Mouse (Mus musculus): ENCODE measurements at regions not wholly inside any gene's neighbourhood (a gene's known extent, or its start where the extent isn't known, plus 50 kb on each side); places are given as distances from the start of the nearest gene placed in this dataset.

DNA sequence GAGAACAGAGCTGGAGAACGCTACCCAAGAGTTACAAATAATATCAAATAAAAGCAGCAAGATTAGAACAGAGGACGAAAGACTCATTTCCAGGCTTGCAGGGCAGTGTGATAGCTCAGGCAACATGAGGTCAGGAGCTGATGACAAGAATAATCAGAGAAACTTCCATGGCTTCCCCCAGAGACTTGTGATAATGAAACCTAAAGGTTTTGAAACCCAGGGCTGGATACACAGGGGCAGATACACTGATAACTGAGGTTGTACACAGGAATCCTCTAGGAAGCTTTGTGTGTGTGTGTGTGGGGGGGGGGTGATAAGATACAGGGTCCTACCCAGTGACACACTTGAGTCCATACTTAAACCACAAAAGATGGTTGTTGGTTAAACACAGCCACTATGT lies 423.4 kb upstream of the Smim15 start:
- Histone ChIP-seq H3K36me3 (ENCODE audit: control insufficient read depth, insufficient read depth, low read length) (no peaks in the 10 kb centered on the region), H3K4me3 (ENCODE audit: low read length) (no peak overlapping the region), H3K9me3 (ENCODE audit: control insufficient read depth, low read length) (no peaks in the 10 kb centered on the region), H3K9ac (ENCODE audit: low read depth, low read length) (no peak overlapping the region), H3K27ac (ENCODE audit: low read depth, low read length) (no peak overlapping the region), H3K27me3 (ENCODE audit: control insufficient read depth, insufficient read depth, low read length) (no peaks in the 10 kb centered on the region), H3K4me2 (replicated peaks; ENCODE audit: low read depth, low read length) (no peak overlapping the region), H3K4me1 (ENCODE audit: control insufficient read depth, insufficient read depth, low read length) (peaks cover 11% of the 10 kb centered on the region; the same call in 1 of the 2 replicates)
- WGBS: 91% methylated on average over 2 of the region's 2 CpGs
- no peak for ATAC-seq (ENCODE audit: low FRiP score, low TSS enrichment)

DNA sequence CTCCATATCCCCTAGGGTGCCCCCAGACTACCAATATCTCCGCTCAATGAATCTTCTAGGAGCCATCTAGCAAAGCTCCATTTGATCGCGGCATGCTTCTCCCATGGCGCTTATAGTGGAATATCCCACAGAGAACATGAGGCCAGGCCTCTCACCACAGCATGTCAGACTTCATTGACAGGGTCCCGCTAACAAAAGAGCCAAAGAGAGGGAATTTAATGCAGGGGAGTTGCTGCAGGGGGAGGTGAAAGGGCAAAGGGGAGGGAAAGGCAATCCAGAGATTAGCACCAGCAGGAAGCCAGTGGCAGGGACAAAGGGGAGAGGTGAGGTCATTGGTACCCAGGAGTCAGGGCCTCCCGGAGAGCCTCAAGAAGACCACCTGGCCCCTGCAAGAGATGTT lies 424.0 kb upstream of the Smim15 start:
- 18% methylated on average over 6 of the region's 6 CpGs for WGBS
- Histone ChIP-seq H3K4me3 (ENCODE audit: low read length) (no peak overlapping the region), H3K9me3 (ENCODE audit: control insufficient read depth, low read length) (no peaks in the 10 kb centered on the region), H3K9ac (ENCODE audit: low read depth, low read length) (no peak overlapping the region), H3K27me3 (ENCODE audit: control insufficient read depth, insufficient read depth, low read length) (no peaks in the 10 kb centered on the region), H3K27ac (ENCODE audit: low read depth, low read length) (no peak overlapping the region), H3K36me3 (ENCODE audit: control insufficient read depth, insufficient read depth, low read length) (no peaks in the 10 kb centered on the region), H3K4me2 (replicated peaks; ENCODE audit: low read depth, low read length) (no peak overlapping the region), H3K4me1 (ENCODE audit: control insufficient read depth, insufficient read depth, low read length) (peaks cover 11% of the 10 kb centered on the region; the same call in 1 of the 2 replicates)
- ATAC-seq (ENCODE audit: low FRiP score, low TSS enrichment): no peak

DNA sequence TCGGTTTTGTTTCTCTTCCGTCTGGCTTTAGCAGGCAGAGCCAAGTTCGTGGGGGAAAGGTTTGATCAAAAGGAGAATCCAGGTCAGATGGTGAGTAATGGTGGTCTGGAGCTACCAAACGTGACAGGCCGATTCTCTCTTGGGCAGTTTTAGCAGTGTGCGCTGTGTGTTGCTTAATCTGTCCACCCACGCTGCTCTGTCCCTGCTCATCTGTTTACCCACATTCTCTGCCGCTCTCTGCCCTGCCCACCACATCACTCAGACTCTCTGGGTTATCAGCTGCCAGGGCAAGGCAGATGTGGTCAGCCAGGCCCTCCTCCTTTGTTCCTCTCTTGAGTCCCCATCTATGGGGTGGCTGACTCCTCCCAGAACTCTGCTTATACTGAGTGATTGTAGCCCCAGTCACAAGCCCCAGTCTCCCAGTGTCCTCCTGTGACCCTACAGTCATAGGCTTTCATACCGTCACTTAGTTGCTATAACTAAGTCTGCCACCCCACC lies 424.8 kb upstream of the Smim15 start:
- Histone ChIP-seq H3K27me3 (ENCODE audit: control insufficient read depth, insufficient read depth, low read length) (no peaks in the 10 kb centered on the region), H3K27ac (ENCODE audit: low read depth, low read length) (no peak overlapping the region), H3K4me2 (replicated peaks; ENCODE audit: low read depth, low read length) (peak overlapping the region; percentile 17), H3K36me3 (ENCODE audit: control insufficient read depth, insufficient read depth, low read length) (no peaks in the 10 kb centered on the region), H3K9ac (ENCODE audit: low read depth, low read length) (no peak overlapping the region), H3K4me1 (ENCODE audit: control insufficient read depth, insufficient read depth, low read length) (peaks cover 11% of the 10 kb centered on the region; the same call in 1 of the 2 replicates), H3K9me3 (ENCODE audit: control insufficient read depth, low read length) (no peaks in the 10 kb centered on the region), H3K4me3 (ENCODE audit: low read length) (no peak overlapping the region)
- WGBS: 23% methylated on average over 9 of the region's 9 CpGs
- peak; percentile 65 for ATAC-seq (ENCODE audit: low FRiP score, low TSS enrichment)

DNA sequence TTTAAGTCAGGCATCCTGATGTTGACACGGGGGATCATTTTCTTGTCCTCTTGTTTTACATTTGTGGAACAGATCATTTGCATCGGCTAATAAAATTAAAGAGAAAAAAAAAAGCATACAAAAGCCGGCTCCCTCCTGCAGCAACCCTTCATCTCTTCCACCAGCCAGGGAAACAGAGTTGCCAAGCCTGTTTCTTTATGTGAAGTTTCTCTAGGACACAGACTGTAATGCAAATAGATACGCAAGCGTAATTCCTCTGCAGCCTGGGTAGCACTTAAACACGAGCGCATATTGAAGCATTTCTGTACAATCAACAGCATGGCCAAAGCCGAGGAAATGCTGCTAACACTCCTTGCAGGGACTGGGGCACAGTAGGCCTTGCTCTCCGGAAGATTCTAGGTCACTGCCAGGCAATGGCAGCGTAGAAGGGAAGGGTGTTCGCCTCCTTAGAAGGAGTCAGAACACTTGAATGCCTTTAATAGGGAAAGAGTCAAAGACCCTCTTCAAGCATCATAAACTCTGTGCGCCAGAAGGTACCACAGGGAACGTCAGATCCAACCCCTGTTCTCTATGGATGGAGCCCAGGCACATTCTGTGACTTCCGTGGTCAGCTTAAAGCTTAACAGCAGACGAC lies 425.3 kb upstream of the Smim15 start:
- H3K4me1 ChIP-seq (ENCODE audit: control insufficient read depth, insufficient read depth, low read length): peaks cover 11% of the 10 kb centered on the region; the same call in 1 of the 2 replicates
- H3K4me2 ChIP-seq (replicated peaks; ENCODE audit: low read depth, low read length): peak overlapping the region; percentile 17
- 39% methylated on average over 15 of the region's 15 CpGs for WGBS
- no peaks in the 10 kb centered on the region for H3K27me3 ChIP-seq (ENCODE audit: control insufficient read depth, insufficient read depth, low read length)
- no peaks in the 10 kb centered on the region for H3K36me3 ChIP-seq (ENCODE audit: control insufficient read depth, insufficient read depth, low read length)
- peak; percentile 73 for ATAC-seq (ENCODE audit: low FRiP score, low TSS enrichment)
- H3K4me3 ChIP-seq (ENCODE audit: low read length): no peak overlapping the region
- no peak overlapping the region for H3K9ac ChIP-seq (ENCODE audit: low read depth, low read length)
- H3K27ac ChIP-seq (ENCODE audit: low read depth, low read length): no peak overlapping the region; the same call in 1 of the 2 replicates
- H3K9me3 ChIP-seq (ENCODE audit: control insufficient read depth, low read length): no peaks in the 10 kb centered on the region

DNA sequence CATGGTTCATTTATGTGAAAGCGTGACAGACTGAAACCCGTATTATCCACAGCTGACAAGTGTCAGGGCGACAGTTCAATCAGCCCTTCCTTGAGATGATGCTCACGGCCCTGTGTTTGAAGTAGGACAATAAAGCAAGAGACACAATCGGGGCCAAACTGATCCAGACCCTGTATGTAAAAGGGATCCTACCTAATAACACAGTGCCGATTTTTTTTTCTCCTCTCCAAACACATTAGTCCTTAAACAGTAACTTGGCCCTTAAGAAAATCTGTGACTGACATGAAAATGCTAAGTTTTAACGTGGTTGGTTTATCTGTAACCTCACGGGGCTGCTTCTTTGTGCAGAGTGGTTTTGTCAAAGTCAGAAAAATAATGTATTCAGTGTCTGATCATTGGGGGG lies 425.9 kb upstream of the Smim15 start:
- Histone ChIP-seq H3K36me3 (ENCODE audit: control insufficient read depth, insufficient read depth, low read length) (no peaks in the 10 kb centered on the region), H3K4me2 (replicated peaks; ENCODE audit: low read depth, low read length) (no peak overlapping the region), H3K27me3 (ENCODE audit: control insufficient read depth, insufficient read depth, low read length) (no peaks in the 10 kb centered on the region), H3K27ac (ENCODE audit: low read depth, low read length) (no peak overlapping the region), H3K9ac (ENCODE audit: low read depth, low read length) (no peak overlapping the region), H3K4me3 (ENCODE audit: low read length) (no peak overlapping the region), H3K9me3 (ENCODE audit: control insufficient read depth, low read length) (no peaks in the 10 kb centered on the region), H3K4me1 (ENCODE audit: control insufficient read depth, insufficient read depth, low read length) (peaks cover 11% of the 10 kb centered on the region; the same call in 1 of the 2 replicates)
- no peak for ATAC-seq (ENCODE audit: low FRiP score, low TSS enrichment)
- 27% methylated on average over 8 of the region's 8 CpGs for WGBS

DNA sequence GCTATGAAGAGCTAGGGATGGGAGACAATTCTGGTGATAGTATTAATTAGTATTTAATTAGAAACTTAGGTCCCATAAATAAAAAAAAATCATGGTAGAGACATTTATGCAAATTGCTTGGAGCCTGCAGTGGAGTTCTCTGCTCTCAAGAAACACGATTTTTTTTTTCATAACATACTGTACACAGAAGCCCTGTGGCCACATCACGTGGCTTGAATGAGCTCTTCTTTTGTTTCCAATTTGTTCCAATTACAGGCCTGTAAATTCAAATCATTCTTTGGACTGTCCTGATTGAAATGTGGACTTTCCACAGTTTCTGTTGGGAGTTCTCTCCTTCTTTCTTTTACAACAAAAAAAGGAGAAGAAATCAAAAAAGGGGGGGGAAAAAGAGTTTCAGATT lies 426.7 kb upstream of the Smim15 start:
- H3K4me1 ChIP-seq (ENCODE audit: control insufficient read depth, insufficient read depth, low read length): peaks cover 11% of the 10 kb centered on the region; the same call in 1 of the 2 replicates
- H3K9ac ChIP-seq (ENCODE audit: low read depth, low read length): no peak overlapping the region
- H3K27ac ChIP-seq (ENCODE audit: low read depth, low read length): no peak overlapping the region
- H3K27me3 ChIP-seq (ENCODE audit: control insufficient read depth, insufficient read depth, low read length): no peaks in the 10 kb centered on the region
- no peak overlapping the region for H3K4me3 ChIP-seq (ENCODE audit: low read length)
- H3K36me3 ChIP-seq (ENCODE audit: control insufficient read depth, insufficient read depth, low read length): no peaks in the 10 kb centered on the region
- H3K9me3 ChIP-seq (ENCODE audit: control insufficient read depth, low read length): no peaks in the 10 kb centered on the region
- 77% methylated on average over 2 of the region's 2 CpGs for WGBS
- H3K4me2 ChIP-seq (replicated peaks; ENCODE audit: low read depth, low read length): no peak overlapping the region
- ATAC-seq (ENCODE audit: low FRiP score, low TSS enrichment): no peak

DNA sequence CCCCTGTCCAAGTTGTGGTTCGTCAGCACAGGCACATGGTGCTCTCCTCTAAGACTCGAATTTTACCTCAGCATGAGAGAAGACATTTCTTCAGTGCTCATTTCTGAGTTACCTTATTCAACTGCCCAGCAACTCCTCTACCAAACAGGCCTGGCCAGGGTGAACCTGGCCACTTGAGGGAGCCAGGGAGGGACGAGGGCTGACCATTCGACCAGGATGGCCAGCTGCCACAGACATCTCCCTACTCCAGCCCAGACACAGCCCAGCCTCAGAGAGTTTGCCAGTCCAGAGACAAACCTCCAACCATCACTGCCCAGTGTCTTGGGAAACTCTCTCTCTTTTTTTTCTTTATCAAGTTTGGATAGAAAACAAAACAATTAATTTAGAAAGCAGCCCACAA lies 427.5 kb upstream of the Smim15 start:
- Histone ChIP-seq H3K36me3 (ENCODE audit: control insufficient read depth, insufficient read depth, low read length) (no peaks in the 10 kb centered on the region), H3K4me1 (ENCODE audit: control insufficient read depth, insufficient read depth, low read length) (peaks cover 11% of the 10 kb centered on the region; the same call in 1 of the 2 replicates), H3K27ac (ENCODE audit: low read depth, low read length) (no peak overlapping the region), H3K9me3 (ENCODE audit: control insufficient read depth, low read length) (no peaks in the 10 kb centered on the region), H3K4me2 (replicated peaks; ENCODE audit: low read depth, low read length) (no peak overlapping the region), H3K9ac (ENCODE audit: low read depth, low read length) (no peak overlapping the region), H3K27me3 (ENCODE audit: control insufficient read depth, insufficient read depth, low read length) (no peaks in the 10 kb centered on the region), H3K4me3 (ENCODE audit: low read length) (no peak overlapping the region)
- no peak for ATAC-seq (ENCODE audit: low FRiP score, low TSS enrichment)
- WGBS: 77% methylated on average over 4 of the region's 4 CpGs

DNA sequence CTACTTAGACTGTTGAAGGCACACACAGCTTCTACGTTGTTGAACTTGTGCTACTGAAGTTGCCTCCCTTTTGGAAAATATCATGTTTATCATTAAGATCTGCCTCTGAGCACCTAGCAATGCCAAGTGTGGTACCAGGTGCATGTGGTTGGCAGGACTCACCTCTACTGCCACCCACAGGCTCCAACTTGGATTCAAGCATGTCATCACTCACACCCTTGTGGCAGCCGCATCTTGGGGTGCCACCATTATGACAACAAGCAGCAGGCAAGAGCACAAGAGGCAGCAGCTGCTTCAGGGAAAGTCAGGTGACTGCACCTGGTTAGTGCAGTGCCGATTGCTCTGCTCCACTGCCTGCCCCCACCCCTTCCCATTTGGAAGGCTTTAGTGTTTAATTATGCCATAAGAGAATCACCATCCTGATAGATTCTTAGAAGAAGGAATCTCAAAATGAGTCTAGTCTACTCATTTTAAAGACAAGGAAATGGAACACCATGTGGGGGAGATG lies 435.2 kb upstream of the Smim15 start:
- H3K36me3 ChIP-seq (ENCODE audit: control insufficient read depth, insufficient read depth, low read length): no peaks in the 10 kb centered on the region
- H3K9ac ChIP-seq (ENCODE audit: low read depth, low read length): no peak overlapping the region
- H3K4me3 ChIP-seq (ENCODE audit: low read length): no peak overlapping the region
- no peaks in the 10 kb centered on the region for H3K9me3 ChIP-seq (ENCODE audit: control insufficient read depth, low read length)
- no peaks in the 10 kb centered on the region for H3K27me3 ChIP-seq (ENCODE audit: control insufficient read depth, insufficient read depth, low read length)
- no peak overlapping the region for H3K4me2 ChIP-seq (replicated peaks; ENCODE audit: low read depth, low read length)
- ATAC-seq (ENCODE audit: low FRiP score, low TSS enrichment): no peak
- no peaks in the 10 kb centered on the region for H3K4me1 ChIP-seq (ENCODE audit: control insufficient read depth, insufficient read depth, low read length)
- 77% methylated on average over 3 of the region's 3 CpGs for WGBS
- no peak overlapping the region for H3K27ac ChIP-seq (ENCODE audit: low read depth, low read length)

DNA sequence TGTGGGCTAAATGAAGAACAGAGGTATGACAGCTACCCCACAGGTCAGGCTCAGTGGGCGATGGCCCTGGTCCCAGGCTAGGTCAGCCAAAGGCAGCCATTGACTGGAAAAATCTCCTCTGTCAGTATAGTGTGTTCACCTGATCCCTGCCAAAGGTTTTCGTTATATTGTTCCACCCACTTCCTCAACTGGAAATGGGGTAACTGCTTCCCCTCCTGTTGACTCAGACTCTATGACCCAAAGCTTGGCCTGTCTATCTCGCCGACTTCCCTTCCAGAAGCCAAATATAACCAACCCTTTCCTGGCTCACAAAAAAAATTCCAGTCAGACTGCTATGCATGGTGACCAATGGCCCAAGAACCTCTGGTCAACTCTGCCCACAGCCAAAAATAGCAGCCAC lies 437.0 kb upstream of the Smim15 start:
- H3K4me1 ChIP-seq (ENCODE audit: control insufficient read depth, insufficient read depth, low read length): no peaks in the 10 kb centered on the region
- no peaks in the 10 kb centered on the region for H3K27me3 ChIP-seq (ENCODE audit: control insufficient read depth, insufficient read depth, low read length)
- no peaks in the 10 kb centered on the region for H3K9me3 ChIP-seq (ENCODE audit: control insufficient read depth, low read length)
- no peaks in the 10 kb centered on the region for H3K36me3 ChIP-seq (ENCODE audit: control insufficient read depth, insufficient read depth, low read length)
- no peak for ATAC-seq (ENCODE audit: low FRiP score, low TSS enrichment)
- no peak overlapping the region for H3K27ac ChIP-seq (ENCODE audit: low read depth, low read length)
- H3K4me2 ChIP-seq (replicated peaks; ENCODE audit: low read depth, low read length): no peak overlapping the region
- WGBS: 63% methylated on average over 4 of the region's 4 CpGs
- H3K4me3 ChIP-seq (ENCODE audit: low read length): no peak overlapping the region
- H3K9ac ChIP-seq (ENCODE audit: low read depth, low read length): no peak overlapping the region
